Mouse (Mus musculus): ENCODE data around the gene Spata46. TPM values are rescaled to one million over a fixed set of nuclear protein-coding genes. Genes with fewer than 3 reads are reported as not detected.

Gene Spata46
- polyA plus RNA-seq, 1 experiment from 2014 or later = 0.21 TPM

DNA sequence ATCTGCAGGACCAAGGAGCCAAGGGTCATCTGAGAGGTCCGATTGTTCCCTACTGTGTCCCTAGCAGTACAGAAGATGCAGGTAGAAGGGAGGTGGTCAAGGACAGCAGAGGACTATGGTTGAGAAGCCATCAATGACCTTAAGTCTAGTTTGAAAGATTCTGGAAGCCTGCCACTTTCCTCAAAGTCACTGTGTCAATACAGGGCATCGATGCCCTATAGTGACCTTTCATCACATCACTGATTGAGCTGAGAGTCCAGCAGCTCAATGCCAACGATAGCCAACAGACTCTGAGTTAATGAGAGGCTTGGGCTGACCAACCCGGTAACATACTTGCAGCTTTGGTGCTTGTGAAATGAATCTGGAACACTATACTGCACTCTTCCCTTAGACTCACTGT, 16.7 kb downstream of the Spata46 start:
- Histone ChIP-seq H3K27me3 (replicated peaks; ENCODE audit: control insufficient read depth, insufficient read depth, low read length) (no peaks in the 10 kb centered on the region), H3K4me2 (replicated peaks; ENCODE audit: low read depth) (no peak overlapping the region), H3K4me1 (replicated peaks; ENCODE audit: control insufficient read depth, insufficient read depth, low read length) (no peaks in the 10 kb centered on the region), H3K36me3 (ENCODE audit: control insufficient read depth, insufficient read depth) (no peaks in the 10 kb centered on the region), H3K4me3 (ENCODE audit: low read depth, low read length) (no peak overlapping the region), H3K27ac (ENCODE audit: low read depth, low read length) (no peak overlapping the region), H3K9ac (ENCODE audit: low read depth, low read length) (no peak overlapping the region), H3K9me3 (ENCODE audit: control insufficient read depth) (no peaks in the 10 kb centered on the region)
- no peak for ATAC-seq
- 91% methylated on average over 4 of the region's 4 CpGs for WGBS
- no peak for TF ChIP-seq CTCF (IDR thresholded peaks at IDR 0.05; ENCODE audit: low read depth)

GRCm38 (mm10) chr1:170331926-170332325, 23.3 kb downstream of the Spata46 start:
- no peak overlapping the region for H3K4me2 ChIP-seq (replicated peaks; ENCODE audit: low read depth)
- no peak for TF ChIP-seq CTCF (IDR thresholded peaks at IDR 0.05; ENCODE audit: low read depth)

DNA sequence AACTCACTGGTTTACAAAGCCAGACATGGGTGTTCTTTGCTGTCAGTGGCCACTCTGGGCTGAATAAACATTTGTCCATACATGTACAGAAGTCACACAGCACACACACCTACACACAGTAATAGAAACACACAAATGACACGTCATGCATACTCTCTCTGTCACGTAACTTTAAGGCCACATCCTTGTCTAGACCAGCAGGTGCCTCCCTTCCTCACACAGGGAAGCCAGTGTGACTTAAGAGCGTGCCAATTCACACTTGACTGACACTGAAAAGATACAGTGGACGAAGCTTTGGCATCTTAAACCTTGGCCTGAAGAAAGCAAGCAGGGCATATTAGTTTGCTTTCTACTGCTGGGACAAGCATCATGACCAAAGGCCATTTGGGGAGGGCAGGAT, 24.2 kb downstream of the Spata46 start:
- H3K36me3 ChIP-seq (ENCODE audit: control insufficient read depth, insufficient read depth) = no peaks in the 10 kb centered on the region; the same call in 1 of the 2 replicates
- H3K9ac ChIP-seq (ENCODE audit: low read depth, low read length) = no peak overlapping the region
- H3K27ac ChIP-seq (ENCODE audit: low read depth, low read length) = no peak overlapping the region
- TF ChIP-seq CTCF (IDR thresholded peaks at IDR 0.05; ENCODE audit: low read depth) = peak; percentile 29
- WGBS = 90% methylated on average over 4 of the region's 4 CpGs
- no peak overlapping the region for H3K4me2 ChIP-seq (replicated peaks; ENCODE audit: low read depth)
- no peak overlapping the region for H3K4me3 ChIP-seq (ENCODE audit: low read depth, low read length)
- H3K9me3 ChIP-seq (ENCODE audit: control insufficient read depth) = no peaks in the 10 kb centered on the region
- H3K27me3 ChIP-seq (replicated peaks; ENCODE audit: control insufficient read depth, insufficient read depth, low read length) = no peaks in the 10 kb centered on the region
- H3K4me1 ChIP-seq (replicated peaks; ENCODE audit: control insufficient read depth, insufficient read depth, low read length) = no peaks in the 10 kb centered on the region
- ATAC-seq = no peak

More at GRCm38 (mm10) chr1:170331926-170332325, 23.3 kb downstream of the Spata46 start:
- Histone ChIP-seq H3K36me3 (ENCODE audit: control insufficient read depth, insufficient read depth) (no peaks in the 10 kb centered on the region), H3K27ac (ENCODE audit: low read depth, low read length) (no peak overlapping the region), H3K4me3 (ENCODE audit: low read depth, low read length) (no peak overlapping the region), H3K27me3 (replicated peaks; ENCODE audit: control insufficient read depth, insufficient read depth, low read length) (no peaks in the 10 kb centered on the region), H3K9me3 (ENCODE audit: control insufficient read depth) (no peaks in the 10 kb centered on the region), H3K4me1 (replicated peaks; ENCODE audit: control insufficient read depth, insufficient read depth, low read length) (no peaks in the 10 kb centered on the region), H3K9ac (ENCODE audit: low read depth, low read length) (no peak overlapping the region)
- WGBS = 52% methylated on average over 6 of the region's 6 CpGs
- ATAC-seq = no peak

DNA sequence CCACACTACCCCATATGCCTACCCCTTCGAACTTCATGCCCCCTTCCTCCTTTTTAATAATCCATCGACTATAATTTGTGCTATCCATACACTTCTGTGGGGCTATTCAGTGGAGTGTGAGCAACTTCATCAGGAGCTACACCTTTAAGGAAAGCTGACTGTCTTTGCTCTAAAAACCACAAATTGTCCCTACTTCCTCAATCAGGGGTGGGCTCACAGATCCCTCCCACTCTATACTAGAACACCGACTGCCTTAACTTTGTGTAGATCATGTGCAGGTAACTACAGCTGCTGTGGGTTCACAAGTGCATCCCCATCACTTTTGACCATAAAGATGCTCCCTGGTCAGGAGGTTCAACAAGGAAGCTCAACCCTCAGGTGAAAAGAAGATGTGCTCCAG, 31.3 kb downstream of the Spata46 start:
- no peak overlapping the region for H3K9ac ChIP-seq (ENCODE audit: low read depth, low read length)
- no peak overlapping the region for H3K4me2 ChIP-seq (replicated peaks; ENCODE audit: low read depth)
- no peak for ATAC-seq
- no peaks in the 10 kb centered on the region for H3K4me1 ChIP-seq (replicated peaks; ENCODE audit: control insufficient read depth, insufficient read depth, low read length)
- H3K27ac ChIP-seq (ENCODE audit: low read depth, low read length) = no peak overlapping the region
- no peaks in the 10 kb centered on the region; the same call in 1 of the 2 replicates for H3K36me3 ChIP-seq (ENCODE audit: control insufficient read depth, insufficient read depth)
- TF ChIP-seq CTCF (IDR thresholded peaks at IDR 0.05; ENCODE audit: low read depth) = no peak
- no peaks in the 10 kb centered on the region for H3K27me3 ChIP-seq (replicated peaks; ENCODE audit: control insufficient read depth, insufficient read depth, low read length)
- H3K9me3 ChIP-seq (ENCODE audit: control insufficient read depth) = no peaks in the 10 kb centered on the region
- 93% methylated on average over 3 of the region's 3 CpGs for WGBS
- no peak overlapping the region for H3K4me3 ChIP-seq (ENCODE audit: low read depth, low read length)

GRCm38 (mm10) chr1:170343081-170343480, 34.5 kb downstream of the Spata46 start:
- Histone ChIP-seq H3K4me3 (ENCODE audit: low read depth, low read length) (no peak overlapping the region), H3K27me3 (replicated peaks; ENCODE audit: control insufficient read depth, insufficient read depth, low read length) (no peaks in the 10 kb centered on the region), H3K36me3 (ENCODE audit: control insufficient read depth, insufficient read depth) (no peaks in the 10 kb centered on the region), H3K27ac (ENCODE audit: low read depth, low read length) (no peak overlapping the region), H3K4me1 (replicated peaks; ENCODE audit: control insufficient read depth, insufficient read depth, low read length) (no peaks in the 10 kb centered on the region), H3K4me2 (replicated peaks; ENCODE audit: low read depth) (no peak overlapping the region), H3K9ac (ENCODE audit: low read depth, low read length) (no peak overlapping the region), H3K9me3 (ENCODE audit: control insufficient read depth) (no peaks in the 10 kb centered on the region)
- 87% methylated on average over 8 of the region's 8 CpGs for WGBS
- no peak for ATAC-seq
- no peak for TF ChIP-seq CTCF (IDR thresholded peaks at IDR 0.05; ENCODE audit: low read depth)

DNA sequence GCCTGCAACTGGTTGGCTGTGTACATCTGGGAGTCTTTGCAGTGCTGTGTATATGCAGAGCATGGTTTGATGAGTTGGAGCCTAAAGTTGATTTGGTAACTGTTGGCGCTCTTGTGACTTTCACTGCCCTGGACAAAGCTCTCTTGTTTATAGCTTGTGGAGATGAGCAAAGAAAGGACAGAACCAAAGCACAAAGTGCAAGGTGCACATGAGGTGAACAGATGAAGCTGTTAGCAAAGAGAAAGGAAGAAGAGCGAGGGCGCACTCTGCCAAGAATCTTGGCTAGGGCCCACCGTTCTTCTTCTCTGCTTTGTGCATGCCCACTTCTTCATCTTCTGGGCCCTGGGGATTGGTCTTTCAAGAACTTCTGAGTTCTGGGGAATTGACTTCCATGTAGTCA, 35.3 kb downstream of the Spata46 start:
- 90% methylated on average over 4 of the region's 4 CpGs for WGBS
- no peaks in the 10 kb centered on the region for H3K36me3 ChIP-seq (ENCODE audit: control insufficient read depth, insufficient read depth)
- no peak for ATAC-seq
- no peaks in the 10 kb centered on the region for H3K27me3 ChIP-seq (replicated peaks; ENCODE audit: control insufficient read depth, insufficient read depth, low read length)
- H3K4me1 ChIP-seq (replicated peaks; ENCODE audit: control insufficient read depth, insufficient read depth, low read length) = no peaks in the 10 kb centered on the region
- no peak overlapping the region for H3K4me2 ChIP-seq (replicated peaks; ENCODE audit: low read depth)
- no peak overlapping the region for H3K27ac ChIP-seq (ENCODE audit: low read depth, low read length)
- no peak for TF ChIP-seq CTCF (IDR thresholded peaks at IDR 0.05; ENCODE audit: low read depth)
- H3K9me3 ChIP-seq (ENCODE audit: control insufficient read depth) = no peaks in the 10 kb centered on the region
- H3K9ac ChIP-seq (ENCODE audit: low read depth, low read length) = no peak overlapping the region
- H3K4me3 ChIP-seq (ENCODE audit: low read depth, low read length) = no peak overlapping the region

GRCm38 (mm10) chr1:170346266-170346665, 37.7 kb downstream of the Spata46 start:
- no peak for ATAC-seq
- no peaks in the 10 kb centered on the region for H3K36me3 ChIP-seq (ENCODE audit: control insufficient read depth, insufficient read depth)
- H3K9ac ChIP-seq (ENCODE audit: low read depth, low read length) = no peak overlapping the region
- no peaks in the 10 kb centered on the region for H3K4me1 ChIP-seq (replicated peaks; ENCODE audit: control insufficient read depth, insufficient read depth, low read length)
- 69% methylated on average over 3 of the region's 3 CpGs for WGBS
- H3K9me3 ChIP-seq (ENCODE audit: control insufficient read depth) = no peaks in the 10 kb centered on the region
- H3K27ac ChIP-seq (ENCODE audit: low read depth, low read length) = no peak overlapping the region
- H3K4me2 ChIP-seq (replicated peaks; ENCODE audit: low read depth) = no peak overlapping the region
- H3K27me3 ChIP-seq (replicated peaks; ENCODE audit: control insufficient read depth, insufficient read depth, low read length) = no peaks in the 10 kb centered on the region
- H3K4me3 ChIP-seq (ENCODE audit: low read depth, low read length) = no peak overlapping the region
- no peak for TF ChIP-seq CTCF (IDR thresholded peaks at IDR 0.05; ENCODE audit: low read depth)

Measured in intestine, postnatal 0 days (tissue).